Mouse (Mus musculus) CH12.LX (cell line): Measurements from ENCODE around the gene Gm20388.

Source experiments
- BHLHE40 ChIP-seq: IDR thresholded peaks from 2 replicates; pipeline ENCODE4 v1.6.1; 2011; ENCODE audit warnings: mild to moderate bottlenecking, low read depth, low read length, improper control_type of control experiment
- CHD1 ChIP-seq: IDR thresholded peaks from 2 replicates; pipeline ENCODE4 v1.6.1; 2012; ENCODE audit warnings: low read depth, low read length, improper control_type of control experiment, inconsistent platforms
- CTCF ChIP-seq, 2 experiments: IDR thresholded peaks in 1 of 2; conservative IDR thresholded peaks in 1 of 2; 2 replicates each; pipeline ENCODE4 v1.5.1; 2011 to 2012; ENCODE audit warnings: low read depth in 2 of 2, low read length in 2 of 2, improper control_type of control experiment in 1 of 2, inconsistent platforms in 1 of 2, mild to moderate bottlenecking in 1 of 2, moderate library complexity in 1 of 2
- ELF1 ChIP-seq: IDR thresholded peaks from 2 replicates; pipeline ENCODE4 v1.6.1; 2014; ENCODE audit warnings: low read depth, mild to moderate bottlenecking, inconsistent platforms, low read length, improper control_type of control experiment
- EP300 ChIP-seq: IDR thresholded peaks from 2 replicates; pipeline ENCODE4 v1.6.1; 2011; ENCODE audit warnings: low read length, improper control_type of control experiment
- GABPA ChIP-seq: IDR thresholded peaks from 2 replicates; pipeline ENCODE4 v1.6.1; 2012; ENCODE audit warnings: low read depth, low read length, improper control_type of control experiment, inconsistent platforms; ENCODE audit not compliant: insufficient replicate concordance
- NELFE ChIP-seq: IDR thresholded peaks from 2 replicates; pipeline ENCODE4 v1.6.1; 2011; ENCODE audit warnings: low read depth, low read length, improper control_type of control experiment
- NRF1 ChIP-seq: IDR thresholded peaks from 2 replicates; pipeline ENCODE4 v1.6.1; 2014; ENCODE audit warnings: low read depth, mild to moderate bottlenecking, inconsistent platforms, low read length, improper control_type of control experiment, moderate library complexity
- POLR2A ChIP-seq: IDR thresholded peaks from 2 replicates; pipeline ENCODE4 v1.6.1; 2011; ENCODE audit warnings: low read depth, mild to moderate bottlenecking, improper control_type of control experiment, low read length
- POLR2AphosphoS2 ChIP-seq: IDR thresholded peaks from 2 replicates; pipeline ENCODE4 v1.6.1; 2011; ENCODE audit warnings: low read depth, low read length, improper control_type of control experiment
- SIN3A ChIP-seq: IDR thresholded peaks from 2 replicates; pipeline ENCODE4 v1.6.1; 2012; ENCODE audit warnings: low read length, improper control_type of control experiment, inconsistent platforms
- SMC3 ChIP-seq: IDR thresholded peaks from 2 replicates; pipeline ENCODE4 v1.6.1; 2011; ENCODE audit warnings: low read depth, low read length, improper control_type of control experiment
- ZMIZ1 ChIP-seq: IDR thresholded peaks from 2 replicates; pipeline ENCODE4 v1.6.1; 2012; ENCODE audit warnings: low read depth, mild to moderate bottlenecking, inconsistent platforms, low read length, improper control_type of control experiment

- TF ChIP-seq POLR2A = no peak
- TF ChIP-seq CTCF (conservative IDR thresholded peaks at IDR 0.05 in 1 of 2, IDR thresholded peaks at IDR 0.05 in 1 of 2; ENCODE audit: low read depth in 2 of 2, low read length in 2 of 2) = no peak
- no peak for TF ChIP-seq SIN3A
- TF ChIP-seq ELF1 = no peak
- TF ChIP-seq POLR2AphosphoS2 = no peak
- TF ChIP-seq CHD1 = no peak
- no peak for TF ChIP-seq SMC3
- no peak for TF ChIP-seq BHLHE40
- TF ChIP-seq GABPA = no peak
- TF ChIP-seq NRF1 = no peak
- TF ChIP-seq NELFE = no peak
- TF ChIP-seq ZMIZ1 = no peak
- no peak for TF ChIP-seq EP300
Observed at GRCm38 (mm10) chr8:121293418-121293817, 1382.8 kb downstream of the Gm20388 start.
